Mouse (Mus musculus) ES-E14 (cell line): Measurements from ENCODE around the gene Cmtm3.

Experiments used
- CHD2 ChIP-seq: IDR thresholded peaks from 2 replicates; pipeline ENCODE4 v1.6.1; 2014; ENCODE audit warnings: mild to moderate bottlenecking, low read depth, low read length, inconsistent platforms
- HCFC1 ChIP-seq: IDR thresholded peaks from 2 replicates; pipeline ENCODE4 v1.6.1; 2012; ENCODE audit warnings: low read length, inconsistent platforms, borderline replicate concordance; ENCODE audit not compliant: insufficient read depth
- MAFK ChIP-seq: IDR thresholded peaks from 2 replicates; pipeline ENCODE4 v1.6.1; 2014; ENCODE audit warnings: mild to moderate bottlenecking, low read depth, low read length, inconsistent platforms; ENCODE audit not compliant: insufficient read depth
- ZC3H11A ChIP-seq: IDR thresholded peaks from 2 replicates; pipeline ENCODE4 v1.6.1; 2012; ENCODE audit warnings: low read depth, mild to moderate bottlenecking, inconsistent platforms, low read length, borderline replicate concordance

GRCm38 (mm10) chr8:104333786-104334185, 5.4 kb upstream of the Cmtm3 start:
- TF ChIP-seq CHD2 (no peak), ZC3H11A (no peak), MAFK (no peak), HCFC1 (no peak)
